Mouse (Mus musculus) lung, postnatal 0 days (tissue): Measurements from ENCODE around the gene Ube3b.

Experiments
- CTCF ChIP-seq: IDR thresholded peaks from 2 replicates; pipeline ENCODE4 v1.5.1; 2016; ENCODE audit warnings: antibody characterized with exemption, mild to moderate bottlenecking
- EP300 ChIP-seq: IDR thresholded peaks from 2 replicates; pipeline ENCODE4 v1.6.1; 2016; ENCODE audit warnings: antibody characterized with exemption, mild to moderate bottlenecking, control low read depth

- TF ChIP-seq CTCF = no peak
- no peak for TF ChIP-seq EP300
Observed at GRCm38 (mm10) chr5:114415606-114416005, 35.2 kb downstream of the Ube3b start.
